Mouse (Mus musculus): ENCODE measurements around the gene Olfr513. TPM values are rescaled to one million over a fixed set of nuclear protein-coding genes. Genes with fewer than 3 reads are reported as not detected.

Olfr513 gene
- not detected in 2 replicates for total RNA-seq (2015; ENCODE audit: low replicate concordance)
- total RNA-seq (2017; ENCODE audit: low replicate concordance), result not detected in 2 replicates

DNA sequence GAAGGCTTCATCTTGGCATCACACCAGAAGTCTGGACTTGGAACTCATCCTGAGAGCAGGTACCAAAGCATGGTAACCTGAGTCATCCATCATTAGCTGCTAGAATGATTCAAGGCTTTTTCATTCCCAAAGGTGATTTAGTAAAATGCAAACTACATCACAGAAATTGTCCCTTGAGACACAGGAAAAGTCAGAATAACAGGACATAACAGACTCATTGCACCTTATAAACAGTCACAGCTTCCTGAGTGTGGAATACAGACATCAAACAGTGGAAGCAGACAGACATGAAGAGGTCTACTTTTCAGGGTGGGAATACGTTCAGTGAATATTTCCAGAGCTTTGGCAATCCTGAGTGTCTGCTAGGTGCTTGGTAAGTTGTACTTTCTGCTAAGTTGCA, at the start of gene Olfr513:
Gene Olfr513, plus strand, starts transcription at position 301 of the 400 bp plus-strand sequence.
- ATAC-seq (replicated peaks; ENCODE audit: low FRiP score, poor library complexity, severe bottlenecking), result no peak

DNA sequence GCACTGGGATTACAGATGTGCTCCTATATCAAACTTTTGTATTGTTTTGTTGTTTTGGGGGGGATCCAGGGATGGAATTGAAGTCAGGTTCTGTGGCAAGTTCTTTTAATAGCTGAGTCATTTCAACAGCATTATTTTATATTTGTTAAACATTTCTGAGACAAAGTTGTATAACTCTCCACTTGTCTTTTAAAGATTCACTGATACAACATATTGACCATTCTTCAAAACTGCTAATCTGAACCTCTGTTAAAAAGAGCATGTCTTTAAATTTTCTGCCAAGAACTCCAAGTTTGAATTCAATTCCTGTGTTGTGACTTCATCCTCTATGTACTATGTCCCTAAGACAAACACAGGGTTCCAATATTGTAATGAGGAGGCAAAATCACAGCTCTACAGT, 37.8 kb upstream of the Olfr513 start, which contains the start of gene Olfr512:
Gene Olfr512, plus strand, starts transcription at position 301 of the 400 bp plus-strand sequence.
- no peak for ATAC-seq (replicated peaks; ENCODE audit: low FRiP score, poor library complexity, severe bottlenecking)

DNA sequence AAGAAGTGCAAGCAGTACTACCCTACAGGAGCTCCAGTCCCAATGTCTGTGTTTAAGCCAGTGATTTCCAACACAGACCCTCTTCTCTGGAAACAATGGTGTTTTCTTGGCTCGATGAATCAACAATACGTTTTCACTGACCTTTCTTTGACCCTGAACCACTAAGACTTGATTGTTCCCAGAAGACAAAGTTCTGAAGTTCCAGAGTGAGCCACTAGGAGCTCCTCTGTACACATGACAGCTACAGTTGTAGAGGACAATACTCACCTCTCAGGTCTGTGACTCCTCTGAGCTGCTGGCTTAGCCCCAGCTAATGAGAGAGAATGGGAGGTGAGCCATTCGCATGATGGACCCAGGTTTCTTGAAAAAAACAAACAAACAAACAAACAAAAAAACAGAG, 9.6 kb downstream of the Olfr513 start:
- no peak for ATAC-seq (replicated peaks; ENCODE audit: low FRiP score, poor library complexity, severe bottlenecking)

DNA sequence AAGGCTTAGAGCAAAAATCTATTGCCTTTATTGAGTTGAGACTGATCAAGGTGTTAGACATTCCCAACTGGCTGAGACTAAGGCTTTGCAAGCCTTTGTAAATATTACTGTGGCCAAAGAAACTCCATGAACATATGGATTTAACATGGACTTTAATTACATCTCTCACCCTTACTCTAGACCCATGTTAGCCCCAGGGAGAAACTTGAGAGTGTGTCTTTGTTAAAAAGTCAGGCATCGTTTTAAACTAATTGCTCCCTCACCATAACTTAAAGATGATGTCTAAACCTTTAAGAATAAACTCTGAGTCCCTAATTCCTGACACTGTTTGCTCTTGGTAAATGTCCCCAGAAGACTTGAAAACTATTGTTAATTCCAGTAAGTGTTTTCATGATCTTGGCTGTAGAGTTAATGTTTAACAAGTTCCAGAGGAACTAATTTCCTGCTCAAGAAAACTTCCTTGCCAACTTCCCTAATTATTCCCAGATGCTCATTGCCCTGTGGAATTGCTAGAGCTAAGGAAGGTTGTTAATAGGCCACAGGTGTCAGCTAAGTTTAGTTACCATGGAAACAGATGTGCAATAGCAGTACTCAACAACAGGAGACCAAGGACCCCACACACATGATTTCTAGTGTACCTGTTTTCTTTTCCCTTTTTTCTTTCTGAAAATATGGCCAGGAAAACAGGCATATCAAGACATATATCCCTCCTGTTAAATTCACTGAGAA, 46.6 kb downstream of the Olfr513 start:
- no peak for ATAC-seq (replicated peaks; ENCODE audit: low FRiP score, poor library complexity, severe bottlenecking)

Other genes with a start within 250 kb of the Olfr513 start
- gene Olfr502, start 225.9 kb upstream of the Olfr513 start, total RNA-seq (2015; ENCODE audit: low replicate concordance), result not detected in 2 replicates
- not detected in 2 replicates for gene Olfr502, start 225.9 kb upstream of the Olfr513 start, total RNA-seq (2017; ENCODE audit: low replicate concordance)
- not detected in 2 replicates for gene Olfr503, start 206.4 kb upstream of the Olfr513 start, total RNA-seq (2015; ENCODE audit: low replicate concordance)
- not detected in 2 replicates for gene Olfr503, start 206.4 kb upstream of the Olfr513 start, total RNA-seq (2017; ENCODE audit: low replicate concordance)
- not detected in 2 replicates for gene Olfr504, start 185.2 kb upstream of the Olfr513 start, total RNA-seq (2015; ENCODE audit: low replicate concordance)
- gene Olfr504, start 185.2 kb upstream of the Olfr513 start, total RNA-seq (2017; ENCODE audit: low replicate concordance), result not detected in 2 replicates
- gene Olfr506, start 140.2 kb upstream of the Olfr513 start, total RNA-seq (2015; ENCODE audit: low replicate concordance), result not detected in 2 replicates
- not detected in 2 replicates for gene Olfr506, start 140.2 kb upstream of the Olfr513 start, total RNA-seq (2017; ENCODE audit: low replicate concordance)
- not detected in 2 replicates for gene Olfr507, start 129.2 kb upstream of the Olfr513 start, total RNA-seq (2015; ENCODE audit: low replicate concordance)
- gene Olfr507, start 129.2 kb upstream of the Olfr513 start, total RNA-seq (2017; ENCODE audit: low replicate concordance), result not detected in 2 replicates
- not detected in 2 replicates for gene Olfr508, start 121.0 kb upstream of the Olfr513 start, total RNA-seq (2015; ENCODE audit: low replicate concordance)
- not detected in 2 replicates for gene Olfr508, start 121.0 kb upstream of the Olfr513 start, total RNA-seq (2017; ENCODE audit: low replicate concordance)
- 0.21 TPM in 1 of 2 replicates, not detected in the other for gene Olfr509, start 99.1 kb upstream of the Olfr513 start, total RNA-seq (2015; ENCODE audit: low replicate concordance)
- not detected in 2 replicates for gene Olfr509, start 99.1 kb upstream of the Olfr513 start, total RNA-seq (2017; ENCODE audit: low replicate concordance)
- 0.77 TPM in 1 of 2 replicates, not detected in the other for gene Olfr510, start 84.6 kb upstream of the Olfr513 start, total RNA-seq (2015; ENCODE audit: low replicate concordance)
- gene Olfr510, start 84.6 kb upstream of the Olfr513 start, total RNA-seq (2017; ENCODE audit: low replicate concordance), result not detected in 2 replicates
- gene Olfr512, start 37.7 kb upstream of the Olfr513 start, total RNA-seq (2015; ENCODE audit: low replicate concordance), result not detected in 2 replicates
- gene Olfr512, start 37.7 kb upstream of the Olfr513 start, total RNA-seq (2017; ENCODE audit: low replicate concordance), result not detected in 2 replicates
- not detected in 2 replicates for gene Olfr514, start 75.0 kb downstream of the Olfr513 start, total RNA-seq (2015; ENCODE audit: low replicate concordance)
- not detected in 2 replicates for gene Olfr514, start 75.0 kb downstream of the Olfr513 start, total RNA-seq (2017; ENCODE audit: low replicate concordance)
- not detected in 2 replicates for gene Olfr516, start 99.6 kb downstream of the Olfr513 start, total RNA-seq (2015; ENCODE audit: low replicate concordance)
- gene Olfr516, start 99.6 kb downstream of the Olfr513 start, total RNA-seq (2017; ENCODE audit: low replicate concordance), result not detected in 2 replicates
- not detected in 2 replicates for gene Olfr517, start 121.4 kb downstream of the Olfr513 start, total RNA-seq (2015; ENCODE audit: low replicate concordance)
- not detected in 2 replicates for gene Olfr517, start 121.4 kb downstream of the Olfr513 start, total RNA-seq (2017; ENCODE audit: low replicate concordance)
- gene Olfr518, start 134.0 kb downstream of the Olfr513 start, total RNA-seq (2015; ENCODE audit: low replicate concordance), result not detected in 2 replicates
- gene Olfr518, start 134.0 kb downstream of the Olfr513 start, total RNA-seq (2017; ENCODE audit: low replicate concordance), result not detected in 2 replicates
- gene Olfr519, start 143.4 kb downstream of the Olfr513 start, total RNA-seq (2015; ENCODE audit: low replicate concordance), result not detected in 2 replicates
- gene Olfr519, start 143.4 kb downstream of the Olfr513 start, total RNA-seq (2017; ENCODE audit: low replicate concordance), result not detected in 2 replicates
- not detected in 2 replicates for gene Nlrp10, start 179.2 kb downstream of the Olfr513 start, total RNA-seq (2015; ENCODE audit: low replicate concordance)
- gene Nlrp10, start 179.2 kb downstream of the Olfr513 start, total RNA-seq (2017; ENCODE audit: low replicate concordance), result 0.14 TPM in 1 of 2 replicates, not detected in the other
- 51.3 and 67.7 TPM in 2 replicates for gene Eif3f, start 183.4 kb downstream of the Olfr513 start, total RNA-seq (2015; ENCODE audit: low replicate concordance)
- gene Eif3f, start 183.4 kb downstream of the Olfr513 start, total RNA-seq (2017; ENCODE audit: low replicate concordance), result 19.4 and 26.1 TPM in 2 replicates
- gene Tub, start 199.4 kb downstream of the Olfr513 start, total RNA-seq (2015; ENCODE audit: low replicate concordance), result not detected in 2 replicates
- not detected in 2 replicates for gene Tub, start 199.4 kb downstream of the Olfr513 start, total RNA-seq (2017; ENCODE audit: low replicate concordance)

Data from erythroblast, adult 5-6 weeks (primary cell).